Mouse (Mus musculus): ENCODE measurements around the gene Trp53inp2. TPM values are rescaled to one million over a fixed set of nuclear protein-coding genes. Genes with fewer than 3 reads are reported as not detected.
A peak's percentile ranks its signal among the peaks of the same experiment; 100 is the strongest.

Gene Trp53inp2
- polyA plus RNA-seq, 1 experiment from 2014 or later: 79.5 TPM

GRCm38 (mm10) chr2:155386534-155386899 is 5.7 kb downstream of the Trp53inp2 start:
- peak overlapping the region; percentile 8; the same call in 1 of the 2 replicates for H3K4me3 ChIP-seq (replicated peaks)
- ATAC-seq (ENCODE audit: low FRiP score): no peak

GRCm38 (mm10) chr2:155387052-155387451 is 6.2 kb downstream of the Trp53inp2 start:
- WGBS: 53% methylated on average over 4 of the region's 4 CpGs
- Histone ChIP-seq H3K27ac (no peak overlapping the region), H3K9me3 (no peaks in the 10 kb centered on the region), H3K9ac (peak overlapping the region; percentile 45; the same call in 1 of the 2 replicates), H3K36me3 (replicated peaks) (peaks cover 48% of the 10 kb centered on the region), H3K4me2 (no peak overlapping the region), H3K27me3 (no peaks in the 10 kb centered on the region), H3K4me1 (peaks cover 40% of the 10 kb centered on the region), H3K4me3 (replicated peaks) (no peak overlapping the region)
- ATAC-seq (ENCODE audit: low FRiP score): no peak

More at GRCm38 (mm10) chr2:155386534-155386899, 5.7 kb downstream of the Trp53inp2 start:
- H3K27ac ChIP-seq: no peak overlapping the region
- no peaks in the 10 kb centered on the region for H3K9me3 ChIP-seq
- peak overlapping the region; percentile 37 for H3K4me2 ChIP-seq
- H3K36me3 ChIP-seq (replicated peaks): peaks cover 48% of the 10 kb centered on the region
- H3K27me3 ChIP-seq: no peaks in the 10 kb centered on the region
- peaks cover 40% of the 10 kb centered on the region for H3K4me1 ChIP-seq
- 9% methylated on average over 27 of the region's 27 CpGs for WGBS
- peak overlapping the region; percentile 45 for H3K9ac ChIP-seq

- WGBS: 97% methylated on average over 2 of the region's 2 CpGs
- H3K27ac ChIP-seq: no peak overlapping the region
- no peak overlapping the region for H3K4me3 ChIP-seq (replicated peaks)
- ATAC-seq (ENCODE audit: low FRiP score): no peak
- no peak overlapping the region for H3K9ac ChIP-seq
- H3K4me2 ChIP-seq: no peak overlapping the region
- no peaks in the 10 kb centered on the region for H3K9me3 ChIP-seq
- peaks cover 26% of the 10 kb centered on the region for H3K4me1 ChIP-seq
- peaks cover 48% of the 10 kb centered on the region for H3K36me3 ChIP-seq (replicated peaks)
- no peaks in the 10 kb centered on the region for H3K27me3 ChIP-seq
Measured at GRCm38 (mm10) chr2:155388573-155388972, 7.7 kb downstream of the Trp53inp2 start.

GRCm38 (mm10) chr2:155394586-155394985 is 13.7 kb downstream of the Trp53inp2 start:
- H3K27ac ChIP-seq: no peak overlapping the region
- WGBS: 88% methylated on average over 5 of the region's 5 CpGs
- ATAC-seq (ENCODE audit: low FRiP score): no peak
- H3K4me2 ChIP-seq: no peak overlapping the region
- no peak overlapping the region for H3K9ac ChIP-seq
- no peaks in the 10 kb centered on the region for H3K9me3 ChIP-seq
- H3K4me1 ChIP-seq: no peaks in the 10 kb centered on the region
- H3K4me3 ChIP-seq (replicated peaks): no peak overlapping the region
- H3K27me3 ChIP-seq: no peaks in the 10 kb centered on the region
- H3K36me3 ChIP-seq (replicated peaks): peaks cover 38% of the 10 kb centered on the region

- H3K9me3 ChIP-seq: no peaks in the 10 kb centered on the region
- H3K4me1 ChIP-seq: no peaks in the 10 kb centered on the region
- no peaks in the 10 kb centered on the region for H3K27me3 ChIP-seq
- H3K9ac ChIP-seq: no peak overlapping the region
- no peak overlapping the region for H3K4me2 ChIP-seq
- peaks cover 38% of the 10 kb centered on the region for H3K36me3 ChIP-seq (replicated peaks)
- H3K27ac ChIP-seq: no peak overlapping the region
- no peak for ATAC-seq (ENCODE audit: low FRiP score)
- no peak overlapping the region for H3K4me3 ChIP-seq (replicated peaks)
Measured at GRCm38 (mm10) chr2:155400276-155400675, 19.4 kb downstream of the Trp53inp2 start.

- H3K27ac ChIP-seq: no peak overlapping the region
- 99% methylated on average over 4 of the region's 4 CpGs for WGBS
- no peak overlapping the region for H3K4me3 ChIP-seq (replicated peaks)
- no peaks in the 10 kb centered on the region for H3K4me1 ChIP-seq
- ATAC-seq (ENCODE audit: low FRiP score): no peak
- no peak overlapping the region for H3K4me2 ChIP-seq
- no peaks in the 10 kb centered on the region for H3K27me3 ChIP-seq
- H3K9me3 ChIP-seq: no peaks in the 10 kb centered on the region
- H3K9ac ChIP-seq: no peak overlapping the region
- H3K36me3 ChIP-seq (replicated peaks): peaks cover 50% of the 10 kb centered on the region
Measured at GRCm38 (mm10) chr2:155401926-155402325, 21.1 kb downstream of the Trp53inp2 start.

- H3K36me3 ChIP-seq (replicated peaks): peaks cover 55% of the 10 kb centered on the region
Measured at GRCm38 (mm10) chr2:155404635-155405034, 23.8 kb downstream of the Trp53inp2 start.

GRCm38 (mm10) chr2:155420911-155421310 is 40.1 kb downstream of the Trp53inp2 start:
- Histone ChIP-seq H3K4me1 (no peaks in the 10 kb centered on the region), H3K9ac (no peak overlapping the region), H3K9me3 (no peaks in the 10 kb centered on the region), H3K27me3 (no peaks in the 10 kb centered on the region), H3K4me2 (no peak overlapping the region), H3K4me3 (replicated peaks) (no peak overlapping the region), H3K27ac (no peak overlapping the region), H3K36me3 (replicated peaks) (peaks cover 48% of the 10 kb centered on the region)
- no peak for ATAC-seq (ENCODE audit: low FRiP score)
- 90% methylated on average over 2 of the region's 2 CpGs for WGBS

More at GRCm38 (mm10) chr2:155404635-155405034, 23.8 kb downstream of the Trp53inp2 start:
- H3K9ac ChIP-seq: no peak overlapping the region
- no peak overlapping the region for H3K27ac ChIP-seq
- H3K9me3 ChIP-seq: no peaks in the 10 kb centered on the region
- 100% methylated on average over 1 of the region's 1 CpGs for WGBS
- no peaks in the 10 kb centered on the region for H3K27me3 ChIP-seq
- no peak overlapping the region for H3K4me2 ChIP-seq
- no peak for ATAC-seq (ENCODE audit: low FRiP score)
- no peaks in the 10 kb centered on the region for H3K4me1 ChIP-seq
- no peak overlapping the region for H3K4me3 ChIP-seq (replicated peaks)

- ATAC-seq (ENCODE audit: low FRiP score): no peak
- no peaks in the 10 kb centered on the region for H3K4me1 ChIP-seq
- no peaks in the 10 kb centered on the region for H3K27me3 ChIP-seq
- H3K27ac ChIP-seq: no peak overlapping the region
- H3K4me2 ChIP-seq: no peak overlapping the region
- H3K9me3 ChIP-seq: no peaks in the 10 kb centered on the region
- H3K9ac ChIP-seq: no peak overlapping the region
- peaks cover 38% of the 10 kb centered on the region for H3K36me3 ChIP-seq (replicated peaks)
- no peak overlapping the region for H3K4me3 ChIP-seq (replicated peaks)
Measured at GRCm38 (mm10) chr2:155436445-155436844, 55.6 kb downstream of the Trp53inp2 start.

MicroRNA genes within 50 kb of the gene (microRNA counts, 519-probe panel; counts per million panel counts)
- microRNA mmu-miR-695: not detected

Small RNA genes within 50 kb of the gene (microRNA-seq; reads per million reads assigned to microRNA genes)
- gene Mir695: not detected

Other genes starting within 250 kb of the Trp53inp2 start
- gene Itch, start 247.6 kb upstream of the Trp53inp2 start, polyA plus RNA-seq (2016; fragmentation: Nextera tagmentation; extraction: Ambion mirVana): 62.8 and 69.2 TPM in 2 replicates
- gene Dynlrb1, start 144.5 kb upstream of the Trp53inp2 start, polyA plus RNA-seq (2016; fragmentation: Nextera tagmentation; extraction: Ambion mirVana): 447 and 470 TPM in 2 replicates
- gene Map1lc3a, start 104.8 kb upstream of the Trp53inp2 start, polyA plus RNA-seq (2016; fragmentation: Nextera tagmentation; extraction: Ambion mirVana): 140 and 158 TPM in 2 replicates
- gene Pigu, start 23.6 kb upstream of the Trp53inp2 start, polyA plus RNA-seq (2016; fragmentation: Nextera tagmentation; extraction: Ambion mirVana): 46.9 and 47.6 TPM in 2 replicates
- 37.8 and 38.3 TPM in 2 replicates for gene Ncoa6, start 92.8 kb downstream of the Trp53inp2 start, polyA plus RNA-seq (2016; fragmentation: Nextera tagmentation; extraction: Ambion mirVana)
- gene Acss2, start 136.9 kb downstream of the Trp53inp2 start, polyA plus RNA-seq (2016; fragmentation: Nextera tagmentation; extraction: Ambion mirVana): 22.5 and 22.9 TPM in 2 replicates
- gene Ggt7, start 137.2 kb downstream of the Trp53inp2 start, polyA plus RNA-seq (2016; fragmentation: Nextera tagmentation; extraction: Ambion mirVana): 27.5 and 32.1 TPM in 2 replicates
- gene Gss, start 211.8 kb downstream of the Trp53inp2 start, polyA plus RNA-seq (2016; fragmentation: Nextera tagmentation; extraction: Ambion mirVana): 16.6 and 20.0 TPM in 2 replicates
- gene Myh7b, start 230.2 kb downstream of the Trp53inp2 start, polyA plus RNA-seq (2016; fragmentation: Nextera tagmentation; extraction: Ambion mirVana): 0.66 and 1.0 TPM in 2 replicates

Measured in forebrain, embryonic 12.5 days (tissue).